Mouse (Mus musculus) intestine, embryonic 16.5 days (tissue): ENCODE results near the gene Rreb1. TPM values are rescaled to one million over a fixed set of nuclear protein-coding genes. Genes with fewer than 3 reads are reported as not detected.
A peak's percentile ranks its signal among the peaks of the same experiment; 100 is the strongest.

Source experiments
- ATAC-seq: fragments of 200-750 bp; cut with Nextera tagmentation; 2 replicates; pipeline ENCODE4 v1.8.0; 2017; ENCODE audit warnings: moderate TSS enrichment, moderate library complexity
- H3K27ac ChIP-seq: fragments of 300-500 bp; sonication (generic); 2 replicates; pipeline ENCODE4 v1.5.1; 2014; ENCODE audit warnings: mild to moderate bottlenecking, low read length
- H3K27me3 ChIP-seq: fragments of 300-500 bp; sonication (generic); replicated peaks from 2 replicates; pipeline ENCODE4 v1.6.1; 2014; ENCODE audit warnings: low read length, control low read depth, mixed read lengths; ENCODE audit not compliant: control insufficient read depth, insufficient read depth
- H3K36me3 ChIP-seq: fragments of 300-500 bp; sonication (generic); 2 replicates; pipeline ENCODE4 v1.6.1; 2014; ENCODE audit warnings: low read length, control low read depth; ENCODE audit not compliant: control insufficient read depth, insufficient read depth
- H3K4me1 ChIP-seq: fragments of 300-500 bp; sonication (generic); 2 replicates; pipeline ENCODE4 v1.6.1; 2014; ENCODE audit warnings: low read length, control low read depth, mixed read lengths; ENCODE audit not compliant: control insufficient read depth, insufficient read depth
- H3K4me2 ChIP-seq: fragments of 300-500 bp; sonication (generic); 2 replicates; pipeline ENCODE4 v1.6.1; 2014; ENCODE audit warnings: low read depth, low read length, control low read depth
- H3K4me3 ChIP-seq: fragments of 300-500 bp; sonication (generic); 2 replicates; pipeline ENCODE4 v1.5.1; 2014; ENCODE audit warnings: mild to moderate bottlenecking, low read length
- H3K9ac ChIP-seq: fragments of 300-500 bp; sonication (generic); 2 replicates; pipeline ENCODE4 v1.6.1; 2014; ENCODE audit warnings: low read depth, low read length
- H3K9me3 ChIP-seq: fragments of 300-500 bp; sonication (generic); 2 replicates; pipeline ENCODE4 v1.6.1; 2016; ENCODE audit warnings: low read length, control low read depth; ENCODE audit not compliant: control insufficient read depth
- WGBS: fragments of 180-500 bp; shearing (Covaris S2); extraction: QIAGEN DNeasy Blood & Tissue Kit; methylation state at CpG from one replicate; pipeline ENCODE4 v1.1.7; 2014; 5-methylcytosine and 5-hydroxymethylcytosine counted together
- polyA plus RNA-seq: library from polyadenylated mRNA; unstranded; fragments of >200 nt; fragmentation: Nextera tagmentation; extraction: Ambion mirVana; gene quantifications from 2 replicates; pipeline ENCODE4 v1.2.1, GENCODE M21; 2015

Gene Rreb1
- polyA plus RNA-seq = 13.7 and 14.8 TPM in 2 replicates

DNA sequence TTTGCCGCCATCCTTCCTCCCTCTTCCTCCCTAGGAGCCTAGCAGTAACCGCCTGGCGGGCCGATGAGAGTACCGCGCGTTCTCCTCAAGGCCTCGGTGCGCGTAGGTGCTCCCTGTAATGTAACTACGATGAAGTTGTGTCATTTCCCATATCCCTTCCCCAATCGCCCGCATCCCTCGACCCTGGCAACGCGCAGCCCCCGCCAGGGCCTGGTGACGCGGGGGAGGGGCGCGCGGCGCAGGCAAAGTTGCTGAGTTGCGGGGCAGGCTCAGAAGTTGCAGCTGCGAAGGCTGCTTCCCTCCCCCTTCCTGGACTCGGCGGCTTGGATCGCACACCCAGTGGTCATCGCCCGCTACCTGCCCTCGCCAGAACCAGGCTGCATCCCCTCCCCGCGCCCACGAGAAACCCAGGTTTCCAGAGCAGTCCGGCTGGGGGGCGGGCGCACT is at the start of gene Rreb1:
Rreb1 (plus strand) TSS at position 254 of the 447 bp plus-strand sequence.
- Histone ChIP-seq H3K27me3 (no peaks in the 10 kb centered on the region), H3K4me1 (peaks cover 18% of the 10 kb centered on the region), H3K36me3 (no peaks in the 10 kb centered on the region), H3K4me3 (peak within 1 kb of the TSS; percentile 64), H3K27ac (no peak within 1 kb of the TSS), H3K9ac (peak within 1 kb of the TSS; percentile 80), H3K4me2 (peak within 1 kb of the TSS; percentile 100), H3K9me3 (no peaks in the 10 kb centered on the region)
- peak; percentile 62 for ATAC-seq
- WGBS = 0% methylated on average over 37 of the region's 37 CpGs

DNA sequence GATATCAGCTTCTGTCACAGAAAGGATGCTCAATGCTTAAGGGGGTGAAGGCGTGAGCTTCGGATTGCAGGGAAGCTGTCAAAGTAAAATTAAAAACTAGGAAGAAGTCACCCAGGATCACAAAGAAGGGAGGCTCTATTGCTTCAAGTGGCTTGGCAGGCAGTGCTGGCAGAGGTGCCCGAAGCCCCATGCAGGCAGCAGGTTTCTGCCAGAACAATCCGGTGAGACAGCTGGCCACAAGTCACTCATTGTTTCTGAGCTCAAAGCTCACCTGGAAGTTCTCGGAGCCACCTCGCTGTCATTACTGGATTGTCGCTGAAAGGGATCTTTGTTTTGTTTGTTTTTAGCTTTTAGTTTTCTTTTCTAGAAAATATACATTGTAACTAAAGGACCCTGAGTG is 49.6 kb upstream of the Rreb1 start:
- Histone ChIP-seq H3K27ac (no peak overlapping the region), H3K4me1 (no peaks in the 10 kb centered on the region), H3K9ac (no peak overlapping the region), H3K9me3 (no peaks in the 10 kb centered on the region), H3K4me2 (no peak overlapping the region; the same call in 1 of the 2 replicates), H3K27me3 (no peaks in the 10 kb centered on the region), H3K4me3 (no peak overlapping the region), H3K36me3 (no peaks in the 10 kb centered on the region)
- no peak for ATAC-seq
- WGBS = 66% methylated on average over 7 of the region's 7 CpGs

DNA sequence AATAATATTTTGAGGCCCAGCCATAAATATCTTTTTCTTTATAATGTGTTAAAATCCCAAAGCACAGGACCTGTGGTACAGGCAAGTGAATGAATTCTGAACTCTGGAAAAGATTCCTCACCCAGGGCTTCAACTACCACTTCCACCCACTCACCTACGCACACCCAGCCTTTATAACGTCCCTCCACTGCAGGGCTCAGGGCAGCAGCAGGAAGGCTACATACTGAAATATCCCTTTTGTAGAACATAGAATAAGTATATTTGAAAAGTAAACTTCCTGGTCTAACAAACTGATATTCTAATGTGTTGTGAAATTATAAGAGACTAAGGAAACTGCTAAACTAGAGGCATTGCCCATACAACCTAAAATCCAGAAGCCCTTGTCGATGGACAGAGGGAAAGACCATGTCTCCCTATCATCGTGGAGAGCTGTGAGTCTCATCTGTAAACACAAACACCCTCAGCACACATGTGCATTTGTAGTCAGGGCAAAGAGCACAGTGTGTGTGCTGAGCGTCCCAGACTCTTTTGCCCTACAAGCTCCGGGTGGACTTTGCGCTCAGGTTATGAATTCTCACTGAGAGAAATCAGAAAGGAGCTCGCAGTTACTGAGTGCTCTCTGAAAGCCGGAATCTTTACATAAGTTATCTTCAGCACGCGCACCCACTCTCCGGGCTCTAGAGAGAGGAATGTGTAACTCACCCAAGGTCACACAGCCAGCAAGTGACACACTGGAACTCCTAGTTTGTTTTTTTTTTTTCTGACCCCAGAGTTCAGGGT is 46.1 kb upstream of the Rreb1 start:
- H3K36me3 ChIP-seq = no peaks in the 10 kb centered on the region
- no peaks in the 10 kb centered on the region for H3K27me3 ChIP-seq
- H3K4me1 ChIP-seq = no peaks in the 10 kb centered on the region
- peak; percentile 97 for ATAC-seq
- WGBS = 46% methylated on average over 12 of the region's 12 CpGs
- peak overlapping the region; percentile 89 for H3K27ac ChIP-seq
- H3K4me2 ChIP-seq = no peak overlapping the region
- H3K9me3 ChIP-seq = no peaks in the 10 kb centered on the region
- no peak overlapping the region for H3K4me3 ChIP-seq
- no peak overlapping the region for H3K9ac ChIP-seq

DNA sequence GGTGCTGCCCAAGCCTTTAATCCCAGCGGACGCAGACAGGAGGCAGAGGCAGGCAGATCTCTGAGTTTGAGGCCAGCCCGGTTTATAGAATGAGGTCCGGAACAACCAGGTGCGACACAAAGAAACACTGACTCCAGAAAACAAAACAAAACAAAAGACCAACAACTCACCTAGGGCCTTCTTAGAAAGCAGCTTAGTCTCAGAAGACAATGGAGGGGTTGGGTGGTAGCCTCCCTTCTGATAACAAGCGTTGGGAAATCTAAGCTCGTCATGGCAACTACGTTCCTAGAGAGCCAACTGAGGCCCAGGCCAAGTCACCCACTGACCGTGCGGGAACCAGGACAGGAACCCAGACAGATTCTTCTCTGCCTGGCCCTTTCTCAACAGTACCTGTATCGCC is 43.7 kb upstream of the Rreb1 start:
- H3K9ac ChIP-seq = no peak overlapping the region
- no peaks in the 10 kb centered on the region for H3K27me3 ChIP-seq
- no peaks in the 10 kb centered on the region for H3K9me3 ChIP-seq
- WGBS = 93% methylated on average over 11 of the region's 11 CpGs
- H3K4me2 ChIP-seq = no peak overlapping the region
- H3K4me1 ChIP-seq = no peaks in the 10 kb centered on the region
- no peak for ATAC-seq
- H3K4me3 ChIP-seq = no peak overlapping the region
- H3K27ac ChIP-seq = no peak overlapping the region
- no peaks in the 10 kb centered on the region for H3K36me3 ChIP-seq

DNA sequence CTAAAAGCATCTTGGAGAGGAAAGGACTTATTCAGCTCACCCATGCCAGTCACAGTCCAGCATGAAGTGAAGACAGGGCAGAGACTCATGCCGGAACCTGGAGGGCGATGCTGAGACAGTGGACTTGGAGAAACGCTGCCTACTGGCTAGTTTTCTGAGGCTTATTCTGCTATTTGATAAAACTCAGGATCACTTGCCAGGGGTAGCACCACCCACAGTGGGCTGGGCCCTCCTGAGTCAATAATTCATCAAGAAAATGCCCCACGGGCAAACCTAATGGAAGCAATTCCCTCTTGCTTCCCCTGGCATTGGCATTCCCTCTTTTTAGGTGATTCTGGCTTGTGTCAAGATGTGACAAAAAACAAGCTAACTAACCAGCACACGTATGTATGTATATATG is 38.1 kb upstream of the Rreb1 start:
- Histone ChIP-seq H3K4me1 (peaks cover 15% of the 10 kb centered on the region), H3K27me3 (no peaks in the 10 kb centered on the region), H3K9ac (no peak overlapping the region), H3K36me3 (no peaks in the 10 kb centered on the region), H3K4me2 (no peak overlapping the region), H3K27ac (no peak overlapping the region), H3K4me3 (no peak overlapping the region), H3K9me3 (no peaks in the 10 kb centered on the region)
- WGBS = 67% methylated on average over 5 of the region's 5 CpGs
- ATAC-seq = peak; percentile 15; the same call in 1 of the 2 replicates

DNA sequence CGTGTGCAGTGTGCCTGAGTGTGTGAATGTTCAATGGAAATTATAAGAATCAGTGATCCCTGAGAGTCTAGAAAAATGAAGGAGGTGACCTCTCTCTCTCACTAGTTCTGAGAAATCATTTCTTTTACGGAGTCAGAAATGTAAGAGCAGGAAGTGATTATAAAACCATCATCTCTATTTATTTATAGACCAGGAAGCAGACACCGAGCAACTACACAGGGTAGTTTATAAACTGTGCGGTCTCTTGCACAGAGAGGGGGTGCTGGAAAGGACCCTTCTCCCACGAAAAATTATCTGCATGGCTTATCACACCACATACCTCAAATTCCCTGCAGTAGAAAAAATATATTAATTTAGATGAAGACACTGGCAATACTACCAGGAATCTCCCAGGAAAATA is 37.4 kb upstream of the Rreb1 start:
- Histone ChIP-seq H3K9me3 (no peaks in the 10 kb centered on the region), H3K4me1 (peaks cover 15% of the 10 kb centered on the region), H3K9ac (no peak overlapping the region), H3K36me3 (no peaks in the 10 kb centered on the region), H3K27me3 (no peaks in the 10 kb centered on the region), H3K4me2 (no peak overlapping the region), H3K27ac (0 out of 2 replicates have a peak overlapping the region, but pooled peaks have one; percentile 29), H3K4me3 (no peak overlapping the region)
- WGBS = 13% methylated on average over 5 of the region's 5 CpGs
- peak; percentile 60 for ATAC-seq

DNA sequence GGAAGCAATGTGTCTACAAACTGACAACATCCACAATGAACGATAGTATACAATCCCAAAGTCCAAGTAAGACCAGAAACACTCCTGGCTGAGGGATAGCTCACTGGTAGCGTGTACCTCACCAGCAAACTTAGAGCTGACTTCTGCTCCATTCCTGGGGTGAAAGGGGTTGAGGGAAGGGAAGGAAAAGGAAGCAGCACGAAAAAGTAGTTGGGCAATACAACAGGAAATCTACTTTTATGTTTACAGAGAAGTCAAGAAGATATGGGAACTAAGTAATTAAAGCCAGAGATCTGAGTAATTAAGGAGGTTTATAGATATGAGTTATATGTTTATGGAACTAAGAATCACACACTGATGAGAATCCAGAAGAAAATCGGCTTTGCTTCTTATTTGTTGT is 36.0 kb upstream of the Rreb1 start:
- H3K4me3 ChIP-seq = no peak overlapping the region
- H3K9ac ChIP-seq = no peak overlapping the region
- WGBS = 70% methylated on average over 4 of the region's 4 CpGs
- no peak for ATAC-seq
- H3K9me3 ChIP-seq = no peaks in the 10 kb centered on the region
- no peaks in the 10 kb centered on the region for H3K36me3 ChIP-seq
- peaks cover 15% of the 10 kb centered on the region for H3K4me1 ChIP-seq
- no peak overlapping the region for H3K4me2 ChIP-seq
- no peak overlapping the region for H3K27ac ChIP-seq
- no peaks in the 10 kb centered on the region for H3K27me3 ChIP-seq

DNA sequence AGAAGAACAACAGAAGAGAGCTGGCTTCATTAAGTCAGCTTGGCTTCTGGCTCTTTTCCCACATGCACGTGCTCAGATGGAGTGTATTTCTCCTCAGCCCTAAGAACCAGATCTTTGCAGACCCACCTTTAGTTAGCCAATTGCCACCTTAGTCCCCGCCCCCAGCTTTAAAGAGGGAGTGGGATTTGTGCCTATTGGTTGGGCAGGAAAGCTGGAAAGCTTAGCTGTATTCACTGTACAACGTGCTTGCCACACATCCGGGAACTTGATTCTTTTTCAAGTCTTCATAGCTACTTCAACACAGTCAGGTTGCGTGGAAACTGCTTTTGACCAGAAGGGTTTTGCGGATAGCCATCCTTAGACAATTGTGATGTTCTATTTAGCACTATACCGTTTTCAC is 30.7 kb upstream of the Rreb1 start:
- WGBS = 69% methylated on average over 7 of the region's 7 CpGs
- Histone ChIP-seq H3K36me3 (no peaks in the 10 kb centered on the region), H3K27ac (no peak overlapping the region), H3K27me3 (no peaks in the 10 kb centered on the region), H3K4me2 (no peak overlapping the region), H3K9me3 (no peaks in the 10 kb centered on the region), H3K4me1 (peaks cover 8% of the 10 kb centered on the region), H3K4me3 (no peak overlapping the region), H3K9ac (no peak overlapping the region)
- ATAC-seq = no peak

DNA sequence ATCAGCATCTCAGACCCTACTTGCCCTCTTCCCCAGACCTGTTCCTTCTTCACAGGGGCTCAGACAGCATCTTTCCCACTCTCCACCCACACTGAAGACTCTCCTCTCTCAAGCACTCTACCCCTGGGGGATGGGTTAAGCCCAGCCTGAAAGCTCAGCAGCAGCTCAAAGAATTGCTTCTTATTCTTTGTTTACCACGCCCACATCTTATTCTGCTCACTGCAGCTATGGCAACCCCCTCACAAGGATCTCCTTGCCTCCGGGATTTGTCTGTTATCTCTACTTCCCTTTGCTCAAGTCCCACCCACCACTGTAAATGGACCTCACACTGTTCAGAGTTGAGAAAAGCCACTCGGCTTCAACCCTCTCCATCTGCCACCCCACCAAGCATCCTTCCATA is 28.7 kb upstream of the Rreb1 start:
- Histone ChIP-seq H3K9me3 (0 out of 2 replicates have a peak, but pooled peaks cover 2% of the 10 kb centered on the region), H3K9ac (no peak overlapping the region), H3K4me3 (no peak overlapping the region), H3K27ac (no peak overlapping the region), H3K4me2 (no peak overlapping the region), H3K4me1 (peaks cover 8% of the 10 kb centered on the region), H3K36me3 (no peaks in the 10 kb centered on the region), H3K27me3 (no peaks in the 10 kb centered on the region)
- peak; percentile 43 for ATAC-seq
- 16% methylated on average over 3 of the region's 3 CpGs for WGBS
